In the genomic region with DNA sequence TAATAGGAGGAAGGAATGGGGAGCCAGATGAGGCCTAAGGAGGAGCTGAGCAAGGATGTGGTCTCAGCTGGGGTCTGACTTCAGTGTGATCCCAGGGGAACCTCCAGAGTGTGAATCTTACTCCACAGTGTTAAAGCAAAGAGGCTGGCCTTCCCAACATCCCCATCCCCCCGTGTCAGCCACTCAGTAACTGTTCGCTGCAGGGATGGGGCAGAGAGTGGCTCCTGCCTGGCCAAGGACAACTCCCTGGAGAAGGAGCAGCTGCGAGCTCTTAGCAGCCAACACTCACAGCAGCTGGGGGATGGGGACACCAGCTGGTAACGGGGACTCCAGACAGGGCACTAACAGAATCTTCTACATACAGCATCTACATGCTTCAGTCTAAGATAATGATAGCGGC, we compare ENCODE assay signal across 9 mouse cellular contexts. TPM values are rescaled to one million over a fixed set of nuclear protein-coding genes. Genes with fewer than 3 reads are reported as not detected.
A peak's percentile ranks its signal among the peaks of the same experiment; 100 is the strongest.
DNase-seq lines count a peak whose midpoint lies in the region; ATAC-seq lines count a peak whose summit lies in the region.
"Had no signal": no experiment of that assay in that cellular context is flagged by ENCODE, and none has a peak within 500 bp of the region (broad histone marks: within the 10 kb centered on the region; RNA-seq: fewer than 3 reads in every experiment).

No protein-coding gene starts in this region.

- peak; percentile 61 to 75 for DNase-seq in cerebellum, postnatal 10 days
- no peak for DNase-seq in cerebellum, postnatal 14 days
- peak; percentile 19 for DNase-seq in urinary bladder, adult 2 months (ENCODE audit: low spot score)
- DNase-seq in urinary bladder, postnatal 4 days (ENCODE audit: low spot score in 2 of 2): no peak
- peak; percentile 73 for DNase-seq in skeletal muscle tissue, adult 2 months (ENCODE audit: low read depth, low spot score)
- no peak for DNase-seq in liver, embryonic 11.5 days (ENCODE audit: low spot score)
- no peak for DNase-seq in MN1 (ENCODE audit: low spot score)
- DNase-seq: liver, postnatal 0 days had no signal

- ATAC-seq in hindbrain, embryonic 16.5 days: peak; percentile 56
- ATAC-seq in liver, embryonic 11.5 days (replicated peaks; ENCODE audit: low FRiP score): no peak
- ATAC-seq: liver, postnatal 0 days had no signal

- 18% methylated on average over 5 of the region's 5 CpGs for WGBS in hindbrain, embryonic 16.5 days
- 52% methylated on average over 5 of the region's 5 CpGs for WGBS in liver, embryonic 11.5 days

- no peaks in the 10 kb centered on the region for H3K27me3 ChIP-seq in hindbrain, embryonic 16.5 days (replicated peaks; ENCODE audit: control insufficient read depth, insufficient read depth, low read length)
- H3K27me3 ChIP-seq in liver, embryonic 11.5 days (replicated peaks; ENCODE audit: control insufficient read depth, insufficient read depth, low read length): no peaks in the 10 kb centered on the region

- H3K9me3 ChIP-seq in hindbrain, embryonic 16.5 days (ENCODE audit: control insufficient read depth, low read length): no peaks in the 10 kb centered on the region
- H3K9me3 ChIP-seq in liver, embryonic 11.5 days (ENCODE audit: control insufficient read depth, low read length): no peaks in the 10 kb centered on the region

- H3K27ac ChIP-seq in hindbrain, embryonic 16.5 days (ENCODE audit: low read depth, low read length): no peak overlapping the region
- H3K27ac ChIP-seq in liver, embryonic 11.5 days (ENCODE audit: low read depth, low read length): no peak overlapping the region

- no peak overlapping the region for H3K4me2 ChIP-seq in hindbrain, embryonic 16.5 days (ENCODE audit: low read length)
- H3K4me2 ChIP-seq in liver, embryonic 11.5 days: no peak overlapping the region

- no peaks in the 10 kb centered on the region for H3K36me3 ChIP-seq in hindbrain, embryonic 16.5 days (ENCODE audit: control insufficient read depth, insufficient read depth, low read length)
- H3K36me3 ChIP-seq in liver, embryonic 11.5 days (ENCODE audit: control insufficient read depth, insufficient read depth, low read length): no peaks in the 10 kb centered on the region

- H3K4me1 ChIP-seq in hindbrain, embryonic 16.5 days (ENCODE audit: control insufficient read depth, insufficient read depth, low read depth, low read length): 0 out of 2 replicates have a peak, but pooled peaks cover 4% of the 10 kb centered on the region
- no peaks in the 10 kb centered on the region for H3K4me1 ChIP-seq in liver, embryonic 11.5 days (replicated peaks; ENCODE audit: control insufficient read depth, insufficient read depth, low read length)

- no peak overlapping the region for H3K9ac ChIP-seq in hindbrain, embryonic 16.5 days (ENCODE audit: low read depth, low read length)
- no peak overlapping the region for H3K9ac ChIP-seq in liver, embryonic 11.5 days (ENCODE audit: low read depth, low read length)
- H3K9ac ChIP-seq: liver, postnatal 0 days had no signal

- no peak overlapping the region for H3K4me3 ChIP-seq in hindbrain, embryonic 16.5 days (ENCODE audit: low read length)
- no peak overlapping the region for H3K4me3 ChIP-seq in liver, embryonic 11.5 days (ENCODE audit: low read depth, low read length)

RNA-seq across cellular contexts. Expression of a gene that starts 15.4 kb away (rescaled TPM):
- polyA plus RNA-seq in urinary bladder, adult 2 months (2012; rRNA removed): 8.1 and 20.0 TPM in 2 replicates
- polyA plus RNA-seq in hindbrain, embryonic 16.5 days (2015; fragmentation: Nextera tagmentation; extraction: Ambion mirVana): 5.1 and 9.2 TPM in 2 replicates
- 4.6 and 4.7 TPM in 2 replicates for polyA plus RNA-seq in liver, embryonic 11.5 days (2014; fragmentation: Nextera tagmentation; extraction: Ambion mirVana)

Comparison
In these comparisons a context has a peak if more than half of its experiments do, and no peak if none do; other contexts are left out.
1. DNase-seq: peak in cerebellum, postnatal 10 days (2 of 2), urinary bladder, adult 2 months (single experiment) and skeletal muscle tissue, adult 2 months (single experiment); none in cerebellum, postnatal 14 days (0 of 2), urinary bladder, postnatal 4 days (0 of 2), liver, embryonic 11.5 days (single experiment) and MN1 (single experiment).